Mouse (Mus musculus) neural tube, embryonic 15.5 days (tissue): ENCODE measurements at regions not wholly inside any gene's neighbourhood (a gene's known extent, or its start where the extent isn't known, plus 50 kb on each side); places are given as distances from the start of the nearest gene placed in this dataset.
A peak's percentile ranks its signal among the peaks of the same experiment; 100 is the strongest.

Source experiments
- ATAC-seq: fragments of 200-750 bp; cut with Nextera tagmentation; 2 replicates; pipeline ENCODE4 v1.8.0; 2017; ENCODE audit warnings: mild to moderate bottlenecking, moderate TSS enrichment, moderate library complexity; ENCODE audit not compliant: low FRiP score
- H3K27ac ChIP-seq: fragments of 300-500 bp; sonication (generic); replicated peaks from 2 replicates; pipeline ENCODE4 v1.5.1; 2015; ENCODE audit warnings: mild to moderate bottlenecking, inconsistent platforms
- H3K27me3 ChIP-seq: fragments of 300-500 bp; sonication (generic); replicated peaks from 2 replicates; pipeline ENCODE4 v1.6.1; 2015; ENCODE audit warnings: inconsistent platforms
- H3K36me3 ChIP-seq: fragments of 300-500 bp; sonication (generic); 2 replicates; pipeline ENCODE4 v1.6.1; 2015; ENCODE audit warnings: inconsistent platforms
- H3K4me1 ChIP-seq: fragments of 300-500 bp; sonication (generic); 2 replicates; pipeline ENCODE4 v1.6.1; 2015; ENCODE audit warnings: inconsistent platforms
- H3K4me2 ChIP-seq: fragments of 300-500 bp; sonication (generic); 2 replicates; pipeline ENCODE4 v1.6.1; 2015; ENCODE audit warnings: inconsistent platforms, mild to moderate bottlenecking, moderate library complexity
- H3K4me3 ChIP-seq: fragments of 300-500 bp; sonication (generic); replicated peaks from 2 replicates; pipeline ENCODE4 v1.5.1; 2015; ENCODE audit warnings: mild to moderate bottlenecking, inconsistent platforms
- H3K9ac ChIP-seq: fragments of 300-500 bp; sonication (generic); replicated peaks from 2 replicates; pipeline ENCODE4 v1.6.1; 2015; ENCODE audit warnings: mild to moderate bottlenecking, inconsistent platforms
- H3K9me3 ChIP-seq: fragments of 300-500 bp; sonication (generic); replicated peaks from 2 replicates; pipeline ENCODE4 v1.6.1; 2016; ENCODE audit warnings: inconsistent platforms
- WGBS: fragments of 180-500 bp; shearing (Covaris S2); methylation state at CpG from one replicate; pipeline ENCODE4 v1.1.7; 2015; ENCODE audit warnings: mixed read lengths; 5-methylcytosine and 5-hydroxymethylcytosine counted together

DNA sequence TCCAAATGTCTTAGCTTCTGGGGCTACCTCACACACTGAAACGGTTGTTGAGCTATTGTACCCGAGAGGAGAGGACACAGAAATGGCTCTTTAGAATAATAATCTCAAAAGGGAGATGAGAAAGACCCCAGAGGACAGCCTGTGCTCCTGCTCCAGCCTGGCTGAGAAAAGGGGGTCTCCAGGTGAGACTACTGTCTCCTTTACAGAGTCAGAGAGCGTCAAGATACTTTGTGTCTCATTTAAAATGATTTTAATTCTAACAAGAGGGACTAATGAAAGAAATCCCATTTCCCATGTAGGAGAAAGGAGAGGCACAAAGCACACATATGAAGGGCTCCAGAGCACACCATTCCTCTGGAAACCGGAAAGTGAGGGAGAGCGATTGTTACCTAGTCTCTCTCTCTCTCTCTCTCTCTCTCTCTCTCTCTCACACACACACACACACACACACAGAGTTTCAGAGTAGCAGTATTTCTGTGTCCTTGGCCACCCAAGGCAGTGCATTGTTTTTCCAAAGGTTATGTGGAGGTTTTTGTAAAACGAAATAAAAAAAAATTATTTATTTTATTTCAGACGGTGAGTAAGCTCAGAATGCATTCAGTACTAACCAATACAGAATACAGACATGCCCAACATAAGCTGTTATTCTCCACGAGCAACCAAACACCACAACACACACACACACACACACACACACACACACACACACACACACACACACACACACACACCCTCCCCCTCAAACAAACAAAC lies 215.6 kb upstream of the Ubash3b start:
- ATAC-seq, result peak; percentile 46
- Histone ChIP-seq H3K4me3 (peak overlapping the region; percentile 38), H3K9ac (peak overlapping the region; percentile 70), H3K36me3 (no peaks in the 10 kb centered on the region), H3K27me3 (no peaks in the 10 kb centered on the region), H3K27ac (peak overlapping the region; percentile 93), H3K4me2 (peak overlapping the region; percentile 62), H3K4me1 (peaks cover 67% of the 10 kb centered on the region), H3K9me3 (no peaks in the 10 kb centered on the region)
- WGBS, result 5% methylated on average over 8 of the region's 8 CpGs

- ATAC-seq, result peak; percentile 54
- Histone ChIP-seq H3K9me3 (no peaks in the 10 kb centered on the region), H3K4me1 (peaks cover 59% of the 10 kb centered on the region), H3K27me3 (no peaks in the 10 kb centered on the region), H3K36me3 (no peaks in the 10 kb centered on the region), H3K9ac (peak overlapping the region; percentile 70), H3K4me2 (peak overlapping the region; percentile 62), H3K27ac (peak overlapping the region; percentile 93), H3K4me3 (peak overlapping the region; percentile 38)
- 2% methylated on average over 24 of the region's 24 CpGs for WGBS
Measured at GRCm38 (mm10) chr9:41375984-41376651, 214.6 kb upstream of the Ubash3b start.

- Histone ChIP-seq H3K4me3 (no peak overlapping the region), H3K4me1 (peaks cover 48% of the 10 kb centered on the region), H3K9ac (peak overlapping the region; percentile 39), H3K4me2 (peak overlapping the region; percentile 36), H3K36me3 (no peaks in the 10 kb centered on the region), H3K27me3 (no peaks in the 10 kb centered on the region), H3K9me3 (no peaks in the 10 kb centered on the region), H3K27ac (peak overlapping the region; percentile 93)
- no peak for ATAC-seq
- 8% methylated on average over 14 of the region's 14 CpGs for WGBS
Measured at GRCm38 (mm10) chr9:41374591-41375481, 213.3 kb upstream of the Ubash3b start.

DNA sequence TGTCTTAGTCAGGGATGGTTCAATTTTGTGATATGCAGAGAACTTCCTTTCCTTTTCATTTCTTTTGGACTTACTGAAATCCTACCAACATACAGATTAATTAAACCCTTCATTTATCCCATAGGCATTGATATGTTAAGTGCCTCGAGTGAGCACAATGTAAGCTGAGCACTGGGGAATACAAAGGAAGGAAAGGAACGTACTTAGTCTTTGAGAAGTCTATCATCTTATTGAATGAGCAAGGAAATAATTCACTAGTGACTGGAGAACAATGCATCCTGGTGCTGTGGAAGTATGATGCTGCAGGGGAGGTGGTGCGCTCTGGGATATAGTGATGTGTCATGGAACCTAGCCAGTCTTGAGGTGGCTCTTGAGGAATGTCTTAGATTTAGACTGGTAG lies 204.9 kb upstream of the Ubash3b start:
- H3K36me3 ChIP-seq, result no peaks in the 10 kb centered on the region
- H3K9me3 ChIP-seq, result no peaks in the 10 kb centered on the region
- H3K4me2 ChIP-seq, result no peak overlapping the region
- whole genome bisulfite sequencing, result 24% methylated on average over 3 of the region's 3 CpGs
- H3K27me3 ChIP-seq, result no peaks in the 10 kb centered on the region
- no peak overlapping the region for H3K9ac ChIP-seq
- H3K27ac ChIP-seq, result no peak overlapping the region
- no peak overlapping the region for H3K4me3 ChIP-seq
- peaks cover 16% of the 10 kb centered on the region for H3K4me1 ChIP-seq
- no peak for ATAC-seq

DNA sequence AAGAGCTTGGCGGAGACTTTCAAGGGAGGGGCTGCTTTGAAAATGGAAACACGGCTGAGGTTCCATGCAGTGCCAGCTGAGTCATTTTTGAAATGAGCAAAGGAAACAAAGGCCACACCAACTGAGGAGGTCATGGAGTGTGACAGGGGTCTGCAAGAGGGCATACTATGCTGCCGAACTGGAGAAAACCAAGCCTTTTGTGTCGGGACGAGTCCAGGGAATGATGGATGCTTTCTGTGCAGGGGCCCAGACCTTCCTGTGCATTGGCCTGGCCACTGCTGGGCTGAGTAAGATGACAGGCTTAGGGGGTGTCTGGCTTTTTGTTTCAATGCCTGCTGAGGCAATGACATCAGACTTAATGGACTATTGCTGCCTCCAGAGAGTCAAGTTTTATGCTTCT lies 203.8 kb upstream of the Ubash3b start:
- no peaks in the 10 kb centered on the region for H3K27me3 ChIP-seq
- WGBS, result 10% methylated on average over 5 of the region's 5 CpGs
- H3K9ac ChIP-seq, result no peak overlapping the region
- peak overlapping the region; percentile 69 for H3K27ac ChIP-seq
- no peak overlapping the region for H3K4me3 ChIP-seq
- H3K36me3 ChIP-seq, result no peaks in the 10 kb centered on the region
- H3K4me2 ChIP-seq, result no peak overlapping the region
- peak; percentile 55; the same call in 1 of the 2 replicates for ATAC-seq
- peaks cover 16% of the 10 kb centered on the region for H3K4me1 ChIP-seq
- no peaks in the 10 kb centered on the region for H3K9me3 ChIP-seq

DNA sequence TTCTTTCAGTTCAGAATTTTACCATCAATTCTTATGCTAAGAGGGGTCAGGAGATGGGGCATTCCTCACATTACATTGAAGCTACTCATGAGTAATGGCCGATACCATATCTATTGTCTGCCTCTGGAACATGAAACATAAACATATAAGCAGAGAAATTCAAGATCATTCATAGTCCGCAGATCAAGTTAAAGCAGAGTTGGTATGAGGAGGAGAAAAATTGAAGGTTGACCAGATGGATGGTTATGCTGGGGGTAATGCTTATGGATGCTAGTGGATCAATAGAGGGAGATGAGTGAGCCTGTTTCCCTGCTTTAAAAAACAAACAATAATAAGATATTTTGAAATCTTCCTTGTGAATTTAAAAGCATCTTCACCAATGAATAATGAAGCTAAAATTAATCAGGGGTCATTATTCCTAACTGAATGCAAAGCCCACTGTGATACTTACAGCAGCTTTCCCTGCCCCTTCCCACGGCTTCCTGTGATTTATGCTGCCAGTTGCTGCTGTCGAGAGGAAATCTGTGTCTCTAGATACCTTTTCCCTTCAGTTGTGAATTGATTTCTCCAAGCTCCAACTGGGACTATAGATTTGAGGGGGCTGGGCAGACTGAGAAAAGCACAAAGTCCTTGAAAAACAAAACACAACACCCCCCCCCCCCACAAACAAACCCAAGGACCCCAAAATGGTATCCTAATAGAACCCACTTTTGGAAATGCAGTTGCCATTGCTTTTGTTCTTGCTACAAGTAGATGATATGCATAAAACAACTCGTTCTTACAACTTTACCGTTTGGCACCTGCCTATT lies 203.1 kb upstream of the Ubash3b start:
- peak overlapping the region; percentile 69 for H3K27ac ChIP-seq
- H3K4me1 ChIP-seq, result peaks cover 16% of the 10 kb centered on the region
- no peak overlapping the region for H3K4me2 ChIP-seq
- ATAC-seq, result no peak
- whole genome bisulfite sequencing, result 14% methylated on average over 6 of the region's 6 CpGs
- no peaks in the 10 kb centered on the region for H3K36me3 ChIP-seq
- no peaks in the 10 kb centered on the region for H3K9me3 ChIP-seq
- no peak overlapping the region for H3K9ac ChIP-seq
- no peak overlapping the region for H3K4me3 ChIP-seq
- no peaks in the 10 kb centered on the region for H3K27me3 ChIP-seq

DNA sequence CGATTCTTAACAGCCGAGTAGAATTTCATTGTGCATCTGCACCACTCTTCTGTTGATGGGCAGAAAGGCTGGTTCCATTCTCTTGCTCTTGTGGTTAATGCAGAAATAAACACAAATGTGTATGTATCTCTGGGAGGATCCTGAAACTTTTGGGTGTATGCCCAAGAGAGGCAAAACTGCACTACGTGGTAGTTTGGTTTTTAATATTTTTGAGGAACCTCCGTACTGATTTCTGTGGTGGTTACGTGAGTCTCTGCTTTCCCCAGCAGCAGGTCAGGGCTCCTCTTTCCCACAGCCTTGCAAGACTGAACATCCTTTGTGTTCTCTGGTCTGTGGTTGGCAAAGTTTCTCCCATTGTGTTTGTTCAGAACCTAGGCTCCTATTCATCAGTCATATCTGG lies 198.9 kb upstream of the Ubash3b start:
- Histone ChIP-seq H3K27me3 (no peaks in the 10 kb centered on the region), H3K9ac (no peak overlapping the region), H3K9me3 (no peaks in the 10 kb centered on the region), H3K27ac (no peak overlapping the region), H3K4me1 (peaks cover 9% of the 10 kb centered on the region), H3K4me2 (no peak overlapping the region), H3K4me3 (no peak overlapping the region), H3K36me3 (no peaks in the 10 kb centered on the region)
- ATAC-seq, result no peak
- 75% methylated on average over 5 of the region's 5 CpGs for WGBS

DNA sequence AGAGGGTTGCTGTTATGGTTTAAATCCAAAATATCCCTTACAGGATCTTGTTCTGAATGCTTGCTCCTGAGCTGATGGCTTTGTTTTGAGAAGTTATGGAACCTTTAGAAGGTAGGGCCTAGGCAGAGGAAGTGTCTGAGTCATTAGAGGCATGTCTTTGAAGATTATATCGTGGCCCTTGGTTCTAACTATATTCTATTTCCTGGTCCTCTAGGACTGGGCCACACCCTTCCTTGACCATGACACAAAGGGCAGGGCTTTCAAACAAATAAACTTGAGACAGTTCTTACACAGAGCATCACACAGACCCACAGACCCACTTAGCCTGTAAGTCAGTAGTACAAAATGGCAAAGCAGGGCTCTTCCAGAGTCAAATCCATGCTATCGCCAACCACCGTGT lies 197.8 kb upstream of the Ubash3b start:
- no peak overlapping the region for H3K27ac ChIP-seq
- H3K4me2 ChIP-seq, result no peak overlapping the region
- H3K36me3 ChIP-seq, result no peaks in the 10 kb centered on the region
- WGBS, result 89% methylated on average over 3 of the region's 3 CpGs
- no peak overlapping the region for H3K4me3 ChIP-seq
- no peaks in the 10 kb centered on the region for H3K4me1 ChIP-seq
- no peaks in the 10 kb centered on the region for H3K9me3 ChIP-seq
- no peak for ATAC-seq
- no peak overlapping the region for H3K9ac ChIP-seq
- H3K27me3 ChIP-seq, result no peaks in the 10 kb centered on the region

- Histone ChIP-seq H3K9ac (no peak overlapping the region), H3K27ac (no peak overlapping the region), H3K27me3 (no peaks in the 10 kb centered on the region), H3K4me2 (no peak overlapping the region), H3K9me3 (no peaks in the 10 kb centered on the region), H3K36me3 (no peaks in the 10 kb centered on the region), H3K4me1 (no peaks in the 10 kb centered on the region), H3K4me3 (no peak overlapping the region)
- ATAC-seq, result no peak
- WGBS, result 57% methylated on average over 2 of the region's 2 CpGs
Measured at GRCm38 (mm10) chr9:41345338-41345737, 183.8 kb upstream of the Ubash3b start.

DNA sequence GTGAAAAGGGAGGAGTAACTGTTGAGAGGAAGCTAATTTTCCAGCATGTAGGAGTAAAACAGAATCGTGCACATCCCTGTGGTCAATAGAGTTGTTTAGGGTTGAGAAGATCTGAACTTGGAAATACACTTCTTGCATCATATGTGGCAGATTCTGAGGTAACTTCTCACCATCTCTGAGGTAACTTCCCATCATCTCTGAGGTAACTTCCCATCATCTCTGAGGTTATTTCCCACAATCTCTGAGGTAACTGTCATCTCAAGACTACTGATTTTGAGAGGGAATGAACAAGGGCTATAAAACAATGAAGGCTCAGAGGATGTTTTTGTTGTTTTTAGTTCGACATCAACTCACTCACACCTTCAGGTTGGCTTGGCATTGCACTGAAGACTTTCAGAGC lies 175.9 kb upstream of the Ubash3b start:
- Histone ChIP-seq H3K27ac (no peak overlapping the region), H3K9ac (no peak overlapping the region), H3K4me3 (no peak overlapping the region), H3K36me3 (no peaks in the 10 kb centered on the region), H3K4me1 (peaks cover 16% of the 10 kb centered on the region), H3K4me2 (no peak overlapping the region), H3K9me3 (no peaks in the 10 kb centered on the region), H3K27me3 (no peaks in the 10 kb centered on the region)
- 89% methylated on average over 2 of the region's 2 CpGs for WGBS
- no peak for ATAC-seq

DNA sequence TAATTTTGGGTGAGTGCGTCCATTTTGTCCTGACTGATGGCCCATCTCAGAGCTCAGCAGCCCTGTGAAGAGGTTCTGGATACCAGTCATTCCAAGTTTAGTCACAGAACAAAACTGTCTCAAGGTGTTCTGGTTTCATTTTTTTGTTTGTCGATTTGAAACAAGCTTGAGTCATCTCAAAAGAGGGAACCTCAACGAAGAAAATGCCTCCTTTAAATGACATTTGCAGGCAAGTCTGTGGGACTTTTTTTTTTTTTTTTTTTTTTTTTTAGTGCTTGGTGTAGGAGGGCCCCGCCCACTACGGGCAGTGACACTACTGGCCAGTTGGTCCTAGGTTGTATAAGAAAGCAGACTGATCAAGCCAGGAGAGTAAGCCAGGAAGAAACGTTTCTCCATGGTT lies 175.3 kb upstream of the Ubash3b start:
- H3K36me3 ChIP-seq, result no peaks in the 10 kb centered on the region
- H3K9ac ChIP-seq, result no peak overlapping the region
- no peaks in the 10 kb centered on the region for H3K27me3 ChIP-seq
- 87% methylated on average over 6 of the region's 6 CpGs for WGBS
- no peaks in the 10 kb centered on the region for H3K9me3 ChIP-seq
- ATAC-seq, result no peak
- H3K4me3 ChIP-seq, result no peak overlapping the region
- H3K4me2 ChIP-seq, result no peak overlapping the region
- peaks cover 16% of the 10 kb centered on the region for H3K4me1 ChIP-seq
- H3K27ac ChIP-seq, result no peak overlapping the region
